Mouse (Mus musculus) lung, postnatal 25 days (tissue): Measurements from ENCODE around the gene Gabarapl2.

Experiments used
- DNase-seq: peaks from one replicate; pipeline ENCODE4 v3.0.0; 2022; ENCODE audit warnings: low spot score

The Gabarapl2 gene

DNA sequence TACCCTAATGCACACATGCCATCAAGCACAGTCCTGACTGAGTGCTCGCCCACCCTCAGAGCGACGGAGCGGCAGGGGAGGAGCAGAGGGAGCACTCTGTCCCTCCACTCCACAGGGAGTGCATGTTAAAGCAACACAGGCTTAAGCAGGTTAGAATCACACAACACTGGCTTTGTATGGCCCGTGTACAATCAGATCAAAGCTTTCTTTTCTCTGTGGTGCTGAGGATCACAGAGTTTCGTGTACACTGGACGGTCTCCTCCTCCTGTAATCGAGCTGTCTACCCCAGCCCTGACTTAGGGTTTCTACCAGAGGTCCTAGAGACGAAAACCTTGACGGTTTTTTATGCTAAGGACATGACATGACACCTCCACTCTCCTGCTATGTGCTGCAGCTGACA is 28.0 kb downstream of the Gabarapl2 start:
- DNase-seq, result no peak

DNA sequence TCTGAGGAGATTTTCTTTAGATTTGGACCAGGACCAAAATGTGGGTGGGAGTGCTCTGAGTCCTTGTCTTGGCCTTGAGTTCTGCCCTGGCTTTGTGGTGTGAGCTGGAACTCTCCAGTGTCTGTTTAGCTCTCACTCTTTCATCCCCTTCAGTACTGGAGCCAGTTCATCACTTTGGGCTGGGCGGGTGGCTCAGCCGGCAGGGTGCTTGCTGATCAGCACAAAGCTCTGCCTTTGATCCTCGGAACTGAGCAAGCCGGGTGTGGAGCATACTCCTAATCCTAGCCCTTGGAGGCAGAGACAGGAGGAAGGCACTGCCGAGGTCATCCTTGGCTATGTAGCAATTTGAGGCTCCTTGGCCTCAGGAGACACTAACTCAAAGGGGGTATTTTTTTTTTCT is 28.5 kb downstream of the Gabarapl2 start:
- DNase-seq, result no peak

DNA sequence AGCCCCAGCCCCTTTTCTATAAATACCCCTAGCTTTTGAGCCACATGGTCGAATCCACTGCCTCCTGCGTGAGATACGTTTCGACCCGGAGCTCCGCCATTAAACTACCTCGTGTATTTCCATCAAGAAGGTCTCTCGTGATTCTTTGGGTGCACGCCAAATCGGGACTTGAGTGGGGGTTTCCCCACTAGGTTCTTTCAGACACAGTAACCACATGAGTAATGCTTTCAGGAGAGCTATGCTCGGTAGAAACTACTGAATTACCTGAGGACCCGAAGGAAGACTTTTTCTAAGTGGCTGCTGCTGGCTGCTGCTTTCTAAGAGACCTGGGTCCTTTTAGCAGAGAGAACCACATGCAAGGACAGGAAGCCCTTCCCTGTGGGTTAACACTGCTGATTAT is 33.6 kb downstream of the Gabarapl2 start:
- no peak for DNase-seq

DNA sequence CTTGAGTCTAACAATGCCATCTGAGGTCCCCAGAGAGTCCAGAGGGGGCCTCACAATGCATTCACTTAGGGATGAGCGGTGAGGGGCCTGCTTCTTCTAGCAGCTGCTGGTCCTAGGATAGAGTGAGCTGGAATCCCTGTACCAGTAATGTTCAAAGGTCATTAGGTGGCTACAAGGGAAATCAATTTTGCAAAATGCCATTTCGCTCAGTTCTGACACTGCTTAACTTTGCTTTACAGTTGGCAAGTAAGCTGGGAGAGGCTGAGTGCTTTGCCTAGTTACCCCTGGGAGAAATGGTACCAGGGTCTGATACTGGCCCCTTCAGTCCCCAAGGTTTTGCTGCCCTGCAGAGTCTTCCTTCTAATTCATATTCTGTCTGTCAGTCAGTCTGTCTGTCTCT is 35.2 kb downstream of the Gabarapl2 start:
- DNase-seq, result no peak

DNA sequence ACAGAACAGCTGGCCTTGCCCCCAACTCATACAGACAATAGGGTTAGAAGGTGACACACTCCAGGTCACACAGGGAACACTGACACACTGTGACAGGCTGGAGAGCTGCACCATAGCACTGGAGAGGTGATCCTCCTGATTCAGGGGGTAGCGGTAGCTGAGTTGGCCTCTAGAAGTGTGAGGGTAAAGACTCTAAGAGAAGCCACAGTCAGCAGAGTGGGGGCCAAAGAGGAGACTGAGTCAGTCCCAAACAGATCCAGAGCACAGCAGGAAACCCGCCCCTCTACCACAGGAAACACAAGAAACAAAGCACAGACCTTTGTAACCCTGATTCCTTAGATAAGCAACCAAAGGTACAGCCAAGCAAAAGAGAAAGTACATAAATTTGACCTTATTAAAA is 35.8 kb downstream of the Gabarapl2 start:
- no peak for DNase-seq

- no peak for DNase-seq
These were observed 37.6 kb downstream of the Gabarapl2 start for GRCm38 (mm10) chr8:111978147-111978546.

- peak; percentile 14 for DNase-seq
These were observed 41.6 kb downstream of the Gabarapl2 start for GRCm38 (mm10) chr8:111982116-111982515.

DNA sequence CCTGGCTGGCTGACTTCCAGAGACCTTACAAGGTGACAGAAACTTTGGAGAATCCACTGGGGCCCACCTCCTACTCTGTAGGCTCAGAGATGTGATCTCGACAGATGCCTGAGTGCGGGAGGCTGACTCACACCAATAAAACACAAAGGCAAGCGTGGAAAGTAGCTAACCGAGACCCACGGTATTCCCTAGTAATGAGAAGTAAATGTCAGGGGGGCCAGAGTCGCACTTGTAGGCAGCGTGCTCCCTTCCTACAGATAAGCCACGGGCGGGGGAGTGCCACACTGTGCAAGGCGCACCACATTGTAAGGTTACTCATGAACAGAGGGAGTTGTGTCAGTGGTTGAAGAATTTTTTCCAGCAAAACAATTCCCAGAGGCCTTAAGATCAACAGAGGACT is 44.0 kb downstream of the Gabarapl2 start:
- DNase-seq, result no peak

DNA sequence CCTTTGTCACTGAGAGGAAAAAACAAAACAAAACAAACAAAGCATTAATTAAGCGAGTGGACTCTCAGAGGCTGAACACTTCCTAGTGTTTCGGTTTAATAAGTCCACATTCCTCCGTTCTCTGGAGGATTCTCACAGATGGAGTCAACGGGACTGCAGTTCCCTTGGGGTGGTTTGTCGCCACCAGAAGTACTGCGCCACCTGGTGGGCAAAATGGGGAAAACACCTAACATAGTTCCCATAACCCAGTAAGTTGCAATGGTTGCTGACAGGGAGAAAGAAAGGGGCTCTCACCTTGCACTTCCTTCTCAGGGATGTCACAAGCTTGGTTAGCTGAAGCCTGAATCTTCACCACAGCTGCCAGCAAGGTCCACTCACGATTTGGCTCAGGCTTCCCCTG is 49.4 kb downstream of the Gabarapl2 start:
- DNase-seq, result peak; percentile 74

DNA sequence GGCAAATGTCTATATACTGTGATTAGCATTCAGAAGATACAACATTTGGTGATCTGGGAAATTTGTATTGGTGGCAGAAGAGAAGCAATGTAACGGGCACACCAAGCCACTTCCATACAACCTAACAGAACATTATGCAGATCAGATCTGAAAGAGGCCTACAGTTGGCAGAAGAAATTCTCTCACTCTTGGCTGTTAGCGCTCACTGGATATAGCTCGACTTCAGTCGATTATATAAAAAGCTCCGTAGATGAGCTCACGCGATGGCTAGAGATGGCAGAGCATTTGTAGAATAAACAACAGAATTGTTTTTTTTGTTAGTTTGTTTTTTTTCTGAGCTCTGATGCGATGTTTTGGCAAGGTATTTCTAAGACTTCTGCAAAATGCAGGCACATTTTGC is 50.8 kb downstream of the Gabarapl2 start:
- no peak for DNase-seq

DNA sequence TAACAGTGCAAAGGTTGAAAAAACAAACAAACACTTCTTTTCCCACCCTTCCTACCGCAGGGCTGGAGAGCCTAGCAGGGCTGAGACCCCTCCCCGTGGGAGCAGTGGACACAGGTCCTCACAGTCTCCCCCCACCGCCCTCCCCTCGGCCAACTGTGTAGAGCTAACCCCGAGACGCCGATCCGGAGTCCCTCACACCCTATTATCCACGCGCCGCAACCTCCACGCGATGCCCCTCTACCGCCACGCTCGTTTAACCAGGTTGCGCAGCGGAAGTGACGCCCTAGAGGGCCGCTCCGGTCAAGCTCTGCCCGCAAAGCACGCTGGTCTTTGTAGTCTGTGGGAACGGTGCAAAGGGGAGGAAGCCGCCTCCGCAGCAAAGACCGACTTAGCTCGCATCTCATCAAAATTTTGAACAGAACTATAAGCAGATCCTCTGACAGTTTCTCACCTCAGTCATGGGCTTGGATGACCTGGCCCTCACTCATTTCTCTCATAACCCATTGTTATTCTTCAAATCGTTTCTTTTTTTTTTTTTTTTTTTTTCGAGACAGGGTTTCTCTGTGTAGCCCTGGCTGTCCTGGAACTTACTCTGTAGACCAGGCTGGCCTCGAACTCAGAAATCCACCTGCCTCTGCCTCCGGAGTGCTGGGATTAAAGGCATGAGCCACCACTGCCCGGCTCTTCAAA is 51.7 kb downstream of the Gabarapl2 start, which contains the start of gene Adat1:
TSS of gene Adat1 (minus strand) at position 290 of the 690 bp plus-strand sequence.
- DNase-seq, result peak; percentile 90

DNA sequence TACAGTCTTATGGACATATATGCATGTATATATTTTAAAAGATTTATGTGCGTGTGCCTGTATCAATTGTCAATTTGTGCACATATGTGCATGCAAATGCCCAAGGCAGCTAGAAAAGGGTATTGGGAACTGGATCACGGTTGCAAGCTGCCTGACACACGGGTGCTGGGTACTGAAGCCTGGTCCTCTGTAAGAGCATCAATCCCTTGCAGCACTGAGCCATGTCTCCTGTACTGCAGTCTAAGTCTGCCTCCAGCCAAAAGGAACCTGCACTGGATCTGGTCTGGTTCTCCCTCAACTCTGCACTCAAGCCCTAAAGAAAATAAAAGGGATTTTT is 52.2 kb downstream of the Gabarapl2 start:
- DNase-seq, result no peak
